Mouse (Mus musculus) midbrain, embryonic 11.5 days (tissue): ENCODE results near the gene Chchd6. TPM values are rescaled to one million over a fixed set of nuclear protein-coding genes. Genes with fewer than 3 reads are reported as not detected.

Experiments used
- ATAC-seq: fragments of 200-750 bp; cut with Nextera tagmentation; 2 replicates; pipeline ENCODE4 v1.8.0; 2017; ENCODE audit warnings: moderate TSS enrichment, moderate library complexity; ENCODE audit not compliant: low FRiP score
- DNase-seq: peaks from one replicate; pipeline ENCODE4 v3.0.0; 2015; ENCODE audit warnings: low spot score; ENCODE audit errors: missing footprints
- H3K27ac ChIP-seq: fragments of 300-500 bp; sonication (generic); 2 replicates; pipeline ENCODE4 v1.5.1; 2014; ENCODE audit warnings: low read depth, low read length
- H3K27me3 ChIP-seq: fragments of 300-500 bp; sonication (generic); 2 replicates; pipeline ENCODE4 v1.6.1; 2014; ENCODE audit warnings: mild to moderate bottlenecking, low read length, moderate library complexity, mixed read lengths; ENCODE audit not compliant: control insufficient read depth, insufficient read depth
- H3K36me3 ChIP-seq: fragments of 300-500 bp; sonication (generic); 2 replicates; pipeline ENCODE4 v1.6.1; 2014; ENCODE audit warnings: mild to moderate bottlenecking, low read length, moderate library complexity, mixed read lengths; ENCODE audit not compliant: control insufficient read depth, insufficient read depth
- H3K4me1 ChIP-seq: fragments of 300-500 bp; sonication (generic); 2 replicates; pipeline ENCODE4 v1.6.1; 2014; ENCODE audit warnings: low read length; ENCODE audit not compliant: control insufficient read depth, insufficient read depth
- H3K4me2 ChIP-seq: fragments of 300-500 bp; sonication (generic); 2 replicates; pipeline ENCODE4 v1.6.1; 2014; ENCODE audit warnings: mild to moderate bottlenecking, moderate library complexity
- H3K4me3 ChIP-seq: fragments of 300-500 bp; sonication (generic); 2 replicates; pipeline ENCODE4 v1.5.1; 2014; ENCODE audit warnings: low read depth, low read length
- H3K9ac ChIP-seq: fragments of 300-500 bp; sonication (generic); 2 replicates; pipeline ENCODE4 v1.6.1; 2014; ENCODE audit warnings: low read length
- H3K9me3 ChIP-seq: fragments of 300-500 bp; sonication (generic); 2 replicates; pipeline ENCODE4 v1.6.1; 2016; ENCODE audit warnings: low read length; ENCODE audit not compliant: control insufficient read depth
- WGBS: fragments of 180-500 bp; shearing (Covaris S2); extraction: QIAGEN DNeasy Blood & Tissue Kit; methylation state at CpG from one replicate; pipeline ENCODE4 v1.1.7; 2014; 5-methylcytosine and 5-hydroxymethylcytosine counted together
- polyA plus RNA-seq: library from polyadenylated mRNA; unstranded; fragments of >200 nt; fragmentation: Nextera tagmentation; extraction: Ambion mirVana; gene quantifications from 2 replicates; pipeline ENCODE4 v1.2.1, GENCODE M21; 2014

Gene Chchd6
- polyA plus RNA-seq, 1 experiment from 2014 or later: 103 TPM

GRCm38 (mm10) chr6:89467908-89468307 lies 127.5 kb downstream of the Chchd6 start:
- no peaks in the 10 kb centered on the region for H3K36me3 ChIP-seq
- no peak for DNase-seq

GRCm38 (mm10) chr6:89467290-89467689 lies 128.2 kb downstream of the Chchd6 start:
- Histone ChIP-seq H3K4me3 (no peak overlapping the region), H3K9me3 (no peaks in the 10 kb centered on the region), H3K36me3 (no peaks in the 10 kb centered on the region), H3K27ac (no peak overlapping the region), H3K27me3 (no peaks in the 10 kb centered on the region), H3K4me1 (no peaks in the 10 kb centered on the region), H3K4me2 (no peak overlapping the region), H3K9ac (no peak overlapping the region)
- WGBS: 78% methylated on average over 9 of the region's 9 CpGs
- DNase-seq: no peak
- ATAC-seq: 0 out of 2 replicates have a peak, but pooled peaks have one; percentile 33

More at GRCm38 (mm10) chr6:89467908-89468307, 127.5 kb downstream of the Chchd6 start:
- no peak overlapping the region for H3K4me3 ChIP-seq
- no peaks in the 10 kb centered on the region for H3K9me3 ChIP-seq
- H3K9ac ChIP-seq: no peak overlapping the region
- H3K27me3 ChIP-seq: no peaks in the 10 kb centered on the region
- H3K27ac ChIP-seq: no peak overlapping the region
- no peak overlapping the region for H3K4me2 ChIP-seq
- H3K4me1 ChIP-seq: no peaks in the 10 kb centered on the region
- no peak for ATAC-seq

GRCm38 (mm10) chr6:89466875-89467274 lies 128.6 kb downstream of the Chchd6 start:
- ATAC-seq: no peak
- H3K4me3 ChIP-seq: no peak overlapping the region

GRCm38 (mm10) chr6:89466053-89466708 lies 129.3 kb downstream of the Chchd6 start:
- Histone ChIP-seq H3K27me3 (no peaks in the 10 kb centered on the region), H3K4me1 (no peaks in the 10 kb centered on the region), H3K36me3 (no peaks in the 10 kb centered on the region), H3K9ac (no peak overlapping the region), H3K27ac (no peak overlapping the region), H3K9me3 (no peaks in the 10 kb centered on the region), H3K4me3 (no peak overlapping the region), H3K4me2 (no peak overlapping the region)
- WGBS: 86% methylated on average over 12 of the region's 12 CpGs
- DNase-seq (no peak), ATAC-seq (no peak)

More at GRCm38 (mm10) chr6:89466875-89467274, 128.6 kb downstream of the Chchd6 start:
- no peak overlapping the region for H3K9ac ChIP-seq
- WGBS: 77% methylated on average over 3 of the region's 3 CpGs
- H3K4me2 ChIP-seq: no peak overlapping the region
- H3K4me1 ChIP-seq: no peaks in the 10 kb centered on the region
- H3K9me3 ChIP-seq: no peaks in the 10 kb centered on the region
- no peaks in the 10 kb centered on the region for H3K27me3 ChIP-seq
- H3K36me3 ChIP-seq: no peaks in the 10 kb centered on the region
- peak; percentile 72 for DNase-seq
- H3K27ac ChIP-seq: no peak overlapping the region

GRCm38 (mm10) chr6:89462223-89462760 lies 133.2 kb downstream of the Chchd6 start:
- Histone ChIP-seq H3K27me3 (no peaks in the 10 kb centered on the region), H3K4me3 (no peak overlapping the region), H3K9me3 (no peaks in the 10 kb centered on the region), H3K4me2 (no peak overlapping the region), H3K27ac (no peak overlapping the region), H3K4me1 (no peaks in the 10 kb centered on the region), H3K36me3 (no peaks in the 10 kb centered on the region), H3K9ac (no peak overlapping the region)
- ATAC-seq: no peak
- 87% methylated on average over 2 of the region's 2 CpGs for WGBS
- DNase-seq: peak; percentile 56

- Histone ChIP-seq H3K4me1 (no peaks in the 10 kb centered on the region), H3K9ac (no peak overlapping the region), H3K9me3 (no peaks in the 10 kb centered on the region), H3K4me2 (no peak overlapping the region), H3K4me3 (no peak overlapping the region), H3K27me3 (no peaks in the 10 kb centered on the region), H3K36me3 (no peaks in the 10 kb centered on the region), H3K27ac (no peak overlapping the region)
- WGBS: 92% methylated on average over 9 of the region's 9 CpGs
- DNase-seq (peak; percentile 12), ATAC-seq (no peak)
Measured at GRCm38 (mm10) chr6:89461250-89462222, 133.9 kb downstream of the Chchd6 start.

- no peaks in the 10 kb centered on the region for H3K36me3 ChIP-seq
- peak; percentile 35 for DNase-seq
- H3K27ac ChIP-seq: no peak overlapping the region
- H3K4me1 ChIP-seq: no peaks in the 10 kb centered on the region
- no peak for ATAC-seq
- no peak overlapping the region for H3K4me3 ChIP-seq
- WGBS: 70% methylated on average over 3 of the region's 3 CpGs
- H3K9ac ChIP-seq: no peak overlapping the region
- H3K9me3 ChIP-seq: no peaks in the 10 kb centered on the region
- H3K4me2 ChIP-seq: no peak overlapping the region
- no peaks in the 10 kb centered on the region for H3K27me3 ChIP-seq
Measured at GRCm38 (mm10) chr6:89459634-89460033, 135.8 kb downstream of the Chchd6 start.

GRCm38 (mm10) chr6:89457601-89458000 lies 137.9 kb downstream of the Chchd6 start:
- no peak for DNase-seq
- ATAC-seq: no peak
- no peaks in the 10 kb centered on the region for H3K4me1 ChIP-seq
- H3K9ac ChIP-seq: no peak overlapping the region
- H3K4me3 ChIP-seq: no peak overlapping the region
- H3K27ac ChIP-seq: no peak overlapping the region
- H3K36me3 ChIP-seq: no peaks in the 10 kb centered on the region
- whole genome bisulfite sequencing: 77% methylated on average over 2 of the region's 2 CpGs
- no peaks in the 10 kb centered on the region for H3K27me3 ChIP-seq
- H3K9me3 ChIP-seq: no peaks in the 10 kb centered on the region
- H3K4me2 ChIP-seq: no peak overlapping the region
